Mouse (Mus musculus): Measurements from ENCODE around the gene Ctsh. TPM values are rescaled to one million over a fixed set of nuclear protein-coding genes. Genes with fewer than 3 reads are reported as not detected.
"Not testable (repeated sequence)": the region's sequence is repeated elsewhere in the genome, so short reads cannot be mapped to it uniquely, and the experiment has no call there.

The Ctsh gene
- polyA plus RNA-seq, 1 experiment from 2014 or later: 22.7 TPM

DNA sequence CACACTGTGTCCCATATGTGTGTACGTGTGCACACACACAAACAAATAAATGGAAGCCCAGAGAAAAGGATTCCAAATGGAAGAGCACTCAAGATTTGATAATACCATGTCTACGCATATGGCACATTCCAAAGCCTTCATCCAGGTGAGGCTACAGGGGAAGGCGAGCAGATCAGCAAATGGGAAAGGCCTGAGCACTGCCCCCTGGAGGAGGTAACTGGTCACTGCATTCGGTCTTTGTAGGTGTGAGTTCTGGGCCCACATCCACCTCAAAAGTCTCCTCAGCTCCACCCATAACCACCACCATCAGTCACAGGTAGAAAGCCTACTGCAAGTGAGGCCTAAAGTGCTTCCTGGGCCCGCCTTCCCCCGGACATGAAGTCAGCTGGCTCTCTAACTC, 26.2 kb upstream of the Ctsh start:
- Histone ChIP-seq H3K27ac (ENCODE audit: low read depth, low read length) (no peak overlapping the region), H3K9me3 (ENCODE audit: control insufficient read depth, low read length) (no peaks in the 10 kb centered on the region), H3K4me3 (ENCODE audit: low read depth, low read length) (no peak overlapping the region), H3K27me3 (replicated peaks; ENCODE audit: control insufficient read depth, insufficient read depth, low read length) (no peaks in the 10 kb centered on the region), H3K4me2 (no peak overlapping the region), H3K9ac (ENCODE audit: low read depth, low read length) (no peak overlapping the region), H3K36me3 (ENCODE audit: control insufficient read depth, insufficient read depth, low read length) (no peaks in the 10 kb centered on the region), H3K4me1 (replicated peaks; ENCODE audit: control insufficient read depth, insufficient read depth, low read length) (no peaks in the 10 kb centered on the region)
- DNase-seq (ENCODE audit: low spot score) (no peak), ATAC-seq (replicated peaks; ENCODE audit: low FRiP score) (no peak)
- WGBS: 81% methylated on average over 6 of the region's 6 CpGs

DNA sequence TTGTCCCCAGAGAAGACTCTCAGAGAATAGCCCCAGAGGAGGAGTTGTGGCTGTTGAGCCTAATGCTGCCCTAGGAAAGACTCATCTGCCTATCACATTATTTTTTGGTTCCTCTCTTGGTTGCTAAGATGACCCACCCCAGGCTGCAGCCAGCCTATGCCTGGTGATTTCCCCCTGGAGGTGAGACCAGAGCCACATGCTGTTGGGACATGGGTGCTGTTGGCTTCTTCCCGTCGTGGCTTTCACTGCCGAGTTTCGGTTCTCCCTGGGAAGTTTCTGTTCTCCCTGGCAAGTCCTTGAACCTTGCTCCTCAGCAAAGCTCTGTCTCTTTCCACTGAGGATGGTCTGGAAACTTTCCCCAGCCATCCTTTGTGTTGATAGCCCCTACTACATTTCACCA, 20.0 kb upstream of the Ctsh start:
- ATAC-seq (replicated peaks; ENCODE audit: low FRiP score): no peak

DNA sequence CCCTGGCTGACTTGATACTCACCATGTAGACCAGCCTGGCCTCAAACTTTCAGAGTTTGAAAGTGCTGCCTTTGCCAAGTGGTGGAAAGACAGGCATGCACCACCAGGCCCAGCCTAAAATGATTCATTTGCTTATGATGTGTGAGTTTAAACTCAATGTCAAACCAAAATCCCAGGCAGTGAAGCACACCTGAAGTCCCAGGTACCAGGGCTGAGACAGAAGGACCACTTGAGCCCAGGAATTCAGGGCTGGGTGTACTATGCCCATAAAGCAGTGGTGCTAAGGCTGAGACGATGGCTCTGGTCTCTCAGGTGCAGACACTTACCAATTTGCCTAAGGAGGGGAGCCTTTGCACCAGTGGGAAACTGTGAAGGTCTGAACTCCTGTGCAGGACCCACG, 18.8 kb upstream of the Ctsh start:
- H3K27ac ChIP-seq (ENCODE audit: low read depth, low read length): no peak overlapping the region
- H3K9me3 ChIP-seq (ENCODE audit: control insufficient read depth, low read length): no peaks in the 10 kb centered on the region
- no peaks in the 10 kb centered on the region for H3K27me3 ChIP-seq (replicated peaks; ENCODE audit: control insufficient read depth, insufficient read depth, low read length)
- no peaks in the 10 kb centered on the region for H3K4me1 ChIP-seq (replicated peaks; ENCODE audit: control insufficient read depth, insufficient read depth, low read length)
- WGBS: 58% methylated on average over 2 of the region's 2 CpGs
- H3K4me3 ChIP-seq (ENCODE audit: low read depth, low read length): no peak overlapping the region
- no peak overlapping the region for H3K4me2 ChIP-seq
- no peaks in the 10 kb centered on the region for H3K36me3 ChIP-seq (ENCODE audit: control insufficient read depth, insufficient read depth, low read length)
- ATAC-seq (replicated peaks; ENCODE audit: low FRiP score) (no peak), DNase-seq (ENCODE audit: low spot score) (no peak)
- no peak overlapping the region for H3K9ac ChIP-seq (ENCODE audit: low read depth, low read length)

More for the DNA sequence above, 20.0 kb upstream of the Ctsh start:
- Histone ChIP-seq H3K27ac (ENCODE audit: low read depth, low read length) (no peak overlapping the region), H3K4me1 (replicated peaks; ENCODE audit: control insufficient read depth, insufficient read depth, low read length) (no peaks in the 10 kb centered on the region), H3K36me3 (ENCODE audit: control insufficient read depth, insufficient read depth, low read length) (no peaks in the 10 kb centered on the region), H3K4me2 (no peak overlapping the region), H3K4me3 (ENCODE audit: low read depth, low read length) (no peak overlapping the region), H3K9me3 (ENCODE audit: control insufficient read depth, low read length) (no peaks in the 10 kb centered on the region), H3K27me3 (replicated peaks; ENCODE audit: control insufficient read depth, insufficient read depth, low read length) (no peaks in the 10 kb centered on the region), H3K9ac (ENCODE audit: low read depth, low read length) (no peak overlapping the region)
- DNase-seq (ENCODE audit: low spot score): no peak
- WGBS: 60% methylated on average over 4 of the region's 4 CpGs

DNA sequence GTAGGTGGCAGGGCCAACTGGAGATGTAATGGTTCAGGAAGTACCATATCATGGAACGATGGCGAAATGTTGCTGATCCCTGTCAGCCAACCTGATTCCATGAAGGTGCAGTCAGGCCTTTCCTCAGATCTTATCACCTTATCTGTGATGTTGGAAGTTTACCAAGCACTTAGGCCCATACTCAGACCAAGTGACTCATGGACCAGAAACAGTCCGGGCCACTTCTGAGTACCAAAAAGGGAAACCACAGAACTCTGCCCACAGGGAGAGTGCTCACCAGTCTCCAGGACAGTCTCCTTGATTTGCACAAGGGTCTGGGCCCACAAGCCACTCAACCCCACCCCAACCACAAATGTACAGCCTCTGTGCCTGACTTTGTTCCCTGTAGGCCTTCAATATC, 18.2 kb upstream of the Ctsh start:
- WGBS: 77% methylated on average over 3 of the region's 3 CpGs
- no peaks in the 10 kb centered on the region for H3K36me3 ChIP-seq (ENCODE audit: control insufficient read depth, insufficient read depth, low read length)
- no peak overlapping the region for H3K9ac ChIP-seq (ENCODE audit: low read depth, low read length)
- H3K27me3 ChIP-seq (replicated peaks; ENCODE audit: control insufficient read depth, insufficient read depth, low read length): no peaks in the 10 kb centered on the region
- DNase-seq (ENCODE audit: low spot score) (no peak), ATAC-seq (replicated peaks; ENCODE audit: low FRiP score) (no peak)
- H3K27ac ChIP-seq (ENCODE audit: low read depth, low read length): no peak overlapping the region
- H3K4me1 ChIP-seq (replicated peaks; ENCODE audit: control insufficient read depth, insufficient read depth, low read length): no peaks in the 10 kb centered on the region
- no peak overlapping the region for H3K4me2 ChIP-seq
- no peaks in the 10 kb centered on the region for H3K9me3 ChIP-seq (ENCODE audit: control insufficient read depth, low read length)
- H3K4me3 ChIP-seq (ENCODE audit: low read depth, low read length): no peak overlapping the region

DNA sequence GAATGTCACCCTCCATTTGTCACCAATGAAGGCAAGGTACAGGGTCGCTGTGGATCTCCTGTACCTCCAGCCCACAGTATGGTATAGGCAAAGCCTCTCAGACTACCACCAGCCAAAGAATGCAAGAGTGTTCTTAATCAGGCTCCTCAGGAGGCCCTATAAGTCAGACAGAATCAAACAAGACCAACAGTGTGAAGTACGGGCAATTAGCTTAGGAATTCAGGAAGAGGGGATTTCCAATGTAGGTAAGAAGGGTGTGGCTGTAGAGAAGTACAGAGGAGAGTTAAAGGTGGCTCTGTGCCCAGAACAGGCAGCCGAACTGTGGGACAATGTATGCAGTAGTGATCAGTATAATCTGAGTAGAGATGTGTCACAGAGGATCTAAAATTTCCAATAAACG, 17.6 kb upstream of the Ctsh start:
- Histone ChIP-seq H3K4me1 (replicated peaks; ENCODE audit: control insufficient read depth, insufficient read depth, low read length) (no peaks in the 10 kb centered on the region), H3K36me3 (ENCODE audit: control insufficient read depth, insufficient read depth, low read length) (no peaks in the 10 kb centered on the region), H3K27me3 (replicated peaks; ENCODE audit: control insufficient read depth, insufficient read depth, low read length) (no peaks in the 10 kb centered on the region), H3K4me2 (no peak overlapping the region), H3K9me3 (ENCODE audit: control insufficient read depth, low read length) (no peaks in the 10 kb centered on the region), H3K4me3 (ENCODE audit: low read depth, low read length) (no peak overlapping the region), H3K9ac (ENCODE audit: low read depth, low read length) (no peak overlapping the region), H3K27ac (ENCODE audit: low read depth, low read length) (no peak overlapping the region)
- 75% methylated on average over 4 of the region's 4 CpGs for WGBS
- ATAC-seq (replicated peaks; ENCODE audit: low FRiP score) (no peak), DNase-seq (ENCODE audit: low spot score) (no peak)

DNA sequence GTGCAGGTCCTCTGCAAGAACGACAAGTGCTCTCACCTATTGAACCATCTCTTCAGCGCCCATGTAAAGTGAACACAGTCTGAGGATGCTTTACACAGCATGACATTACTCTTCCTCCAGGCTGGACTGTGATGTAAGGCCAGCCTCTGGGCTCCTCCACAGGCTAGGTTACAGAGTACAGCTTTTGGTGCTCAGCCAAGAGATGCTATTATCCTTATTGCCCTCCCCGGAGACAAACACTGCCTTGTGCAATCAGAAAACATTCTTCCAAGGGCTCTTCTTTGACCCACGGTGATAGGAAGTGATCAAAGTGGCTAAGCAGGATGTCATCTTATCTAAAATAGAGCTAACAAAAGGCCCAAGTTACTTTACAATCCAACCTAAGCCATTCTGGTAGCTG, 15.4 kb upstream of the Ctsh start:
- no peaks in the 10 kb centered on the region for H3K36me3 ChIP-seq (ENCODE audit: control insufficient read depth, insufficient read depth, low read length)
- H3K4me1 ChIP-seq (replicated peaks; ENCODE audit: control insufficient read depth, insufficient read depth, low read length): no peaks in the 10 kb centered on the region
- H3K27me3 ChIP-seq (replicated peaks; ENCODE audit: control insufficient read depth, insufficient read depth, low read length): no peaks in the 10 kb centered on the region
- 64% methylated on average over 4 of the region's 4 CpGs for WGBS
- no peaks in the 10 kb centered on the region for H3K9me3 ChIP-seq (ENCODE audit: control insufficient read depth, low read length)
- no peak for ATAC-seq (replicated peaks; ENCODE audit: low FRiP score)
- no peak overlapping the region for H3K4me2 ChIP-seq
- H3K9ac ChIP-seq (ENCODE audit: low read depth, low read length): no peak overlapping the region
- no peak overlapping the region for H3K27ac ChIP-seq (ENCODE audit: low read depth, low read length)
- no peak for DNase-seq (ENCODE audit: low spot score)
- no peak overlapping the region for H3K4me3 ChIP-seq (ENCODE audit: low read depth, low read length)

DNA sequence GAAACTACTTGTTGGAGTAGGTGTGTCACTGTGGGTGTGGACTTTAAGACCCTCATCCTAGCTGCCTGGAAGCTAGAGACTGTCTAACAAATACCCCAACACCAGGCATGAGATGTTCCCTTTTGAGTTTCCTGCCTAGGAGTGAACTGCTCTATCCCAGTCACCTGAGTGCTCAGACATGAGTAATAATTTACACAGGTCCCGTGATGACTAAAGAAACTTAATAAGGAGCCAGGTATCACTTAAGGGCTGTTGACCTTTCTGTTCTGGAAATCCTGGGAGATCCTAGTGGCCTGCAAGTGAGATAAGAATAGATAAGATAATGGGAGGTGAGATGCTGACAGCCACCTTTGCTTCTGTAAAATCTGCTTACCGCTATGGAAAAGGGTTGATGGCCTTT, 13.0 kb upstream of the Ctsh start:
- Histone ChIP-seq H3K9ac (ENCODE audit: low read depth, low read length) (no peak overlapping the region), H3K4me3 (ENCODE audit: low read depth, low read length) (no peak overlapping the region), H3K27me3 (replicated peaks; ENCODE audit: control insufficient read depth, insufficient read depth, low read length) (no peaks in the 10 kb centered on the region), H3K4me1 (replicated peaks; ENCODE audit: control insufficient read depth, insufficient read depth, low read length) (no peaks in the 10 kb centered on the region), H3K4me2 (no peak overlapping the region), H3K9me3 (ENCODE audit: control insufficient read depth, low read length) (no peaks in the 10 kb centered on the region), H3K36me3 (ENCODE audit: control insufficient read depth, insufficient read depth, low read length) (no peaks in the 10 kb centered on the region), H3K27ac (ENCODE audit: low read depth, low read length) (no peak overlapping the region)
- no peak for DNase-seq (ENCODE audit: low spot score)
- ATAC-seq (replicated peaks; ENCODE audit: low FRiP score): no peak
- WGBS: 70% methylated on average over 2 of the region's 2 CpGs

DNA sequence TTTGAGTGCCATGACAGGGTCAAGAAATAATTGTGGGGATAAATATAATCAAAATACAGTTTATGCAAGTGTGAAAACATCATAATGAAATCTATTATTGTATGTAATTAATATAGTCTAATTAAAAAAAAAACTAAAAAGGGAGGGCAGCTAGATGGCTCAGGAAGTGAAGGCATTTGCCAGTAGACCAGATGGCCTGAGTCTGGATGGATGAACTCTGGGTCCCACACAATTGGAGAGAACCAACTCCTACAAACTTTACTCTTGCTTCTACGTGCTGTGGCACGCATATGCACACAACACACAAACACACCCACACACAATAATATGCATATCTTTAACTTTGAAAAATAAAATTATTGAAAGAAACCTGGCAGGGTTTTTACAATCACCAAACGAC, 12.4 kb upstream of the Ctsh start:
- ATAC-seq (replicated peaks; ENCODE audit: low FRiP score): no peak

DNA sequence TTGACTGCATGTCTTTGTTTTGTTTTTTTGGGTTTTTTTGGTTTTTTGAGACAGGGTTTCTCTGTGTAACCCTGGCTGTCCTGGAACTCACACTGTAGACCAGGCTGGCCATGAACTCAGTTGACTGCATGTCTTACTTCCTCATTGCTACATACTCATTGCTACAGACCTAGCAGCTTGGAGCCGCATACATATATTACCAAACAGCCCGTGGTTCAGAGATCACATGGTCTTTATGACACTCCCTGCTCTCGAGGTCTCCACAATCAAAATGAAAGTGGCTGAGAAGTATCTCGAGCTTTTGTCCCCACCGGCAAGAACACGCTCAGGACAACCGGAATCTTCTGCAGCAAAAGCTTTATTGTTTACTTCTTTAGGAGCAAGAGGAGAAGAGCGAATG, 11.0 kb upstream of the Ctsh start:
- not testable (repeated sequence) for H3K4me3 ChIP-seq (ENCODE audit: low read depth, low read length); H3K27ac ChIP-seq (ENCODE audit: low read depth, low read length); H3K9me3 ChIP-seq (ENCODE audit: control insufficient read depth, low read length); H3K9ac ChIP-seq (ENCODE audit: low read depth, low read length); H3K4me1 ChIP-seq (replicated peaks; ENCODE audit: control insufficient read depth, insufficient read depth, low read length); H3K36me3 ChIP-seq (ENCODE audit: control insufficient read depth, insufficient read depth, low read length); ATAC-seq (replicated peaks; ENCODE audit: low FRiP score); H3K4me2 ChIP-seq; DNase-seq (ENCODE audit: low spot score); H3K27me3 ChIP-seq (replicated peaks; ENCODE audit: control insufficient read depth, insufficient read depth, low read length)
- WGBS: 85% methylated on average over 8 of the region's 8 CpGs

More for the DNA sequence above, 12.4 kb upstream of the Ctsh start:
- WGBS: 90% methylated on average over 3 of the region's 3 CpGs
- Histone ChIP-seq H3K27me3 (replicated peaks; ENCODE audit: control insufficient read depth, insufficient read depth, low read length) (no peaks in the 10 kb centered on the region), H3K9ac (ENCODE audit: low read depth, low read length) (no peak overlapping the region), H3K27ac (ENCODE audit: low read depth, low read length) (no peak overlapping the region), H3K4me1 (replicated peaks; ENCODE audit: control insufficient read depth, insufficient read depth, low read length) (no peaks in the 10 kb centered on the region), H3K36me3 (ENCODE audit: control insufficient read depth, insufficient read depth, low read length) (no peaks in the 10 kb centered on the region), H3K4me3 (ENCODE audit: low read depth, low read length) (no peak overlapping the region), H3K4me2 (no peak overlapping the region), H3K9me3 (ENCODE audit: control insufficient read depth, low read length) (no peaks in the 10 kb centered on the region)
- DNase-seq (ENCODE audit: low spot score): no peak
